Mouse (Mus musculus): ENCODE measurements around the gene Cfap100. TPM values are rescaled to one million over a fixed set of nuclear protein-coding genes. Genes with fewer than 3 reads are reported as not detected.

The Cfap100 gene
- total RNA-seq, 1 experiment: 0.98 TPM

- TF ChIP-seq CHD2 (IDR thresholded peaks at IDR 0.05; ENCODE audit: low read depth, low read length): no peak
- no peak for TF ChIP-seq ZC3H11A (IDR thresholded peaks at IDR 0.05; ENCODE audit: borderline replicate concordance, low read depth, low read length)
- TF ChIP-seq HCFC1 (IDR thresholded peaks at IDR 0.05; ENCODE audit: borderline replicate concordance, insufficient read depth, low read length): no peak
- no peak for TF ChIP-seq MAFK (IDR thresholded peaks at IDR 0.05; ENCODE audit: insufficient read depth, low read depth, low read length)
- no peak for TF ChIP-seq ZNF384 (IDR thresholded peaks at IDR 0.05; ENCODE audit: low read depth, low read length)
- Histone ChIP-seq H3K4me1 (ENCODE audit: control insufficient read depth in 2 of 2, insufficient read depth in 2 of 2, low read length in 2 of 2, poor library complexity in 1 of 2) (no peaks in the 10 kb centered on the region), H3K4me3 (ENCODE audit: insufficient read depth in 1 of 2, low read depth in 1 of 2, low read length in 2 of 2, poor library complexity in 1 of 2, severe bottlenecking in 1 of 2) (no peak overlapping the region), H3K9ac (ENCODE audit: insufficient read depth, low read depth, low read length, poor library complexity, severe bottlenecking) (no peak overlapping the region), H3K27ac (ENCODE audit: insufficient read depth, low read depth, low read length, poor library complexity, severe bottlenecking) (no peak overlapping the region), H3K9me3 (ENCODE audit: control insufficient read depth, insufficient read depth, low read depth, low read length) (no peaks in the 10 kb centered on the region), H3K36me3 (ENCODE audit: control insufficient read depth, insufficient read depth, low read length, poor library complexity, severe bottlenecking) (peaks cover 7% of the 10 kb centered on the region)
- DNase-seq (ENCODE audit: low read depth, low spot score): no peak
- in situ Hi-C loops (cut with MboI; ENCODE audit: low sequenced_read_pairs in 2 of 2, unreplicated experiment in 2 of 2): no loop called here
Observed at GRCm38 (mm10) chr6:90395751-90396150, 32.8 kb downstream of the Cfap100 start.

GRCm38 (mm10) chr6:90393948-90394347 is 34.6 kb downstream of the Cfap100 start:
- Histone ChIP-seq H3K9me3 (ENCODE audit: control insufficient read depth, insufficient read depth, low read depth, low read length) (no peaks in the 10 kb centered on the region), H3K4me1 (ENCODE audit: control insufficient read depth in 2 of 2, insufficient read depth in 2 of 2, low read length in 2 of 2, poor library complexity in 1 of 2) (no peaks in the 10 kb centered on the region), H3K36me3 (ENCODE audit: control insufficient read depth, insufficient read depth, low read length, poor library complexity, severe bottlenecking) (peaks cover 2% of the 10 kb centered on the region), H3K27ac (ENCODE audit: insufficient read depth, low read depth, low read length, poor library complexity, severe bottlenecking) (no peak overlapping the region), H3K9ac (ENCODE audit: insufficient read depth, low read depth, low read length, poor library complexity, severe bottlenecking) (no peak overlapping the region), H3K4me3 (ENCODE audit: insufficient read depth in 1 of 2, low read depth in 1 of 2, low read length in 2 of 2, poor library complexity in 1 of 2, severe bottlenecking in 1 of 2) (no peak overlapping the region)
- no peak for DNase-seq (ENCODE audit: low read depth, low spot score)
- in situ Hi-C loops (cut with MboI; ENCODE audit: low sequenced_read_pairs in 2 of 2, unreplicated experiment in 2 of 2): no loop called here
- TF ChIP-seq ZC3H11A (IDR thresholded peaks at IDR 0.05; ENCODE audit: borderline replicate concordance, low read depth, low read length): no peak
- no peak for TF ChIP-seq HCFC1 (IDR thresholded peaks at IDR 0.05; ENCODE audit: borderline replicate concordance, insufficient read depth, low read length)
- no peak for TF ChIP-seq ZNF384 (IDR thresholded peaks at IDR 0.05; ENCODE audit: low read depth, low read length)
- no peak for TF ChIP-seq MAFK (IDR thresholded peaks at IDR 0.05; ENCODE audit: insufficient read depth, low read depth, low read length)
- TF ChIP-seq CHD2 (IDR thresholded peaks at IDR 0.05; ENCODE audit: low read depth, low read length): no peak

GRCm38 (mm10) chr6:90390629-90391028 is 38.0 kb downstream of the Cfap100 start:
- in situ Hi-C loops (cut with MboI; ENCODE audit: low sequenced_read_pairs in 2 of 2, unreplicated experiment in 2 of 2): no loop called here
- Histone ChIP-seq H3K9me3 (ENCODE audit: control insufficient read depth, insufficient read depth, low read depth, low read length) (no peaks in the 10 kb centered on the region), H3K4me3 (ENCODE audit: insufficient read depth in 1 of 2, low read depth in 1 of 2, low read length in 2 of 2, poor library complexity in 1 of 2, severe bottlenecking in 1 of 2) (no peak overlapping the region), H3K36me3 (ENCODE audit: control insufficient read depth, insufficient read depth, low read length, poor library complexity, severe bottlenecking) (peaks cover 2% of the 10 kb centered on the region), H3K9ac (ENCODE audit: insufficient read depth, low read depth, low read length, poor library complexity, severe bottlenecking) (no peak overlapping the region), H3K4me1 (ENCODE audit: control insufficient read depth in 2 of 2, insufficient read depth in 2 of 2, low read length in 2 of 2, poor library complexity in 1 of 2) (no peaks in the 10 kb centered on the region), H3K27ac (ENCODE audit: insufficient read depth, low read depth, low read length, poor library complexity, severe bottlenecking) (no peak overlapping the region)
- no peak for DNase-seq (ENCODE audit: low read depth, low spot score)
- TF ChIP-seq ZNF384 (IDR thresholded peaks at IDR 0.05; ENCODE audit: low read depth, low read length) (no peak), MAFK (IDR thresholded peaks at IDR 0.05; ENCODE audit: insufficient read depth, low read depth, low read length) (no peak), ZC3H11A (IDR thresholded peaks at IDR 0.05; ENCODE audit: borderline replicate concordance, low read depth, low read length) (no peak), CHD2 (IDR thresholded peaks at IDR 0.05; ENCODE audit: low read depth, low read length) (no peak), HCFC1 (IDR thresholded peaks at IDR 0.05; ENCODE audit: borderline replicate concordance, insufficient read depth, low read length) (no peak)

- Histone ChIP-seq H3K4me3 (ENCODE audit: insufficient read depth in 1 of 2, low read depth in 1 of 2, low read length in 2 of 2, poor library complexity in 1 of 2, severe bottlenecking in 1 of 2) (no peak overlapping the region), H3K9me3 (ENCODE audit: control insufficient read depth, insufficient read depth, low read depth, low read length) (no peaks in the 10 kb centered on the region), H3K27ac (ENCODE audit: insufficient read depth, low read depth, low read length, poor library complexity, severe bottlenecking) (no peak overlapping the region), H3K4me1 (ENCODE audit: control insufficient read depth in 2 of 2, insufficient read depth in 2 of 2, low read length in 2 of 2, poor library complexity in 1 of 2) (0 out of 4 replicates have a peak, but pooled peaks cover 0 to 2% of the 10 kb centered on the region in 2 experiments), H3K36me3 (ENCODE audit: control insufficient read depth, insufficient read depth, low read length, poor library complexity, severe bottlenecking) (peaks cover 21% of the 10 kb centered on the region), H3K9ac (ENCODE audit: insufficient read depth, low read depth, low read length, poor library complexity, severe bottlenecking) (no peak overlapping the region)
- TF ChIP-seq CHD2 (IDR thresholded peaks at IDR 0.05; ENCODE audit: low read depth, low read length) (no peak), ZC3H11A (IDR thresholded peaks at IDR 0.05; ENCODE audit: borderline replicate concordance, low read depth, low read length) (no peak), MAFK (IDR thresholded peaks at IDR 0.05; ENCODE audit: insufficient read depth, low read depth, low read length) (no peak), HCFC1 (IDR thresholded peaks at IDR 0.05; ENCODE audit: borderline replicate concordance, insufficient read depth, low read length) (no peak), ZNF384 (IDR thresholded peaks at IDR 0.05; ENCODE audit: low read depth, low read length) (no peak)
- no peak for DNase-seq (ENCODE audit: low read depth, low spot score)
- in situ Hi-C loops (cut with MboI; ENCODE audit: low sequenced_read_pairs in 2 of 2, unreplicated experiment in 2 of 2): no loop called here
Observed at GRCm38 (mm10) chr6:90381465-90381864, 47.1 kb downstream of the Cfap100 start.

GRCm38 (mm10) chr6:90377708-90378107 is 50.9 kb downstream of the Cfap100 start:
- peaks cover 30% of the 10 kb centered on the region for H3K36me3 ChIP-seq (ENCODE audit: control insufficient read depth, insufficient read depth, low read length, poor library complexity, severe bottlenecking)
- no peak overlapping the region for H3K9ac ChIP-seq (ENCODE audit: insufficient read depth, low read depth, low read length, poor library complexity, severe bottlenecking)
- in situ Hi-C loops (cut with MboI; ENCODE audit: low sequenced_read_pairs in 2 of 2, unreplicated experiment in 2 of 2): no loop called here
- no peaks in the 10 kb centered on the region for H3K9me3 ChIP-seq (ENCODE audit: control insufficient read depth, insufficient read depth, low read depth, low read length)
- no peaks in the 10 kb centered on the region for H3K4me1 ChIP-seq (ENCODE audit: control insufficient read depth in 2 of 2, insufficient read depth in 2 of 2, low read length in 2 of 2, poor library complexity in 1 of 2)
- TF ChIP-seq CHD2 (IDR thresholded peaks at IDR 0.05; ENCODE audit: low read depth, low read length) (no peak), HCFC1 (IDR thresholded peaks at IDR 0.05; ENCODE audit: borderline replicate concordance, insufficient read depth, low read length) (no peak), MAFK (IDR thresholded peaks at IDR 0.05; ENCODE audit: insufficient read depth, low read depth, low read length) (no peak), ZC3H11A (IDR thresholded peaks at IDR 0.05; ENCODE audit: borderline replicate concordance, low read depth, low read length) (no peak), ZNF384 (IDR thresholded peaks at IDR 0.05; ENCODE audit: low read depth, low read length) (no peak)
- no peak for DNase-seq (ENCODE audit: low read depth, low spot score)
- no peak overlapping the region for H3K4me3 ChIP-seq (ENCODE audit: insufficient read depth in 1 of 2, low read depth in 1 of 2, low read length in 2 of 2, poor library complexity in 1 of 2, severe bottlenecking in 1 of 2)
- no peak overlapping the region for H3K27ac ChIP-seq (ENCODE audit: insufficient read depth, low read depth, low read length, poor library complexity, severe bottlenecking)

Measured in ES-E14 (cell line).